Mouse (Mus musculus): ENCODE measurements at regions not wholly inside any gene's neighbourhood (a gene's known extent, or its start where the extent isn't known, plus 50 kb on each side); places are given as distances from the start of the nearest gene placed in this dataset.

GRCm38 (mm10) chr1:7388627-7389026 lies 2580.9 kb downstream of the Gm37988 start:
- Histone ChIP-seq H3K9me3 (ENCODE audit: low read length) (no peaks in the 10 kb centered on the region), H3K4me3 (ENCODE audit: low read length) (no peak overlapping the region), H3K4me2 (ENCODE audit: low read depth, low read length) (no peak overlapping the region), H3K27ac (no peak overlapping the region), H3K4me1 (ENCODE audit: insufficient read depth, low read length) (no peaks in the 10 kb centered on the region), H3K27me3 (ENCODE audit: insufficient read depth, low read length) (no peaks in the 10 kb centered on the region), H3K9ac (replicated peaks; ENCODE audit: low read length) (no peak overlapping the region), H3K36me3 (ENCODE audit: insufficient read depth, low read length) (no peaks in the 10 kb centered on the region)
- DNase-seq (ENCODE audit: low spot score) (no peak), ATAC-seq (no peak)
- WGBS, result 84% methylated on average over 1 of the region's 1 CpGs
- no peak for TF ChIP-seq CTCF (IDR thresholded peaks at IDR 0.05; ENCODE audit: low read depth)

- Histone ChIP-seq H3K27ac (no peak overlapping the region), H3K4me3 (ENCODE audit: low read length) (no peak overlapping the region), H3K4me1 (ENCODE audit: insufficient read depth, low read length) (no peaks in the 10 kb centered on the region), H3K36me3 (ENCODE audit: insufficient read depth, low read length) (no peaks in the 10 kb centered on the region), H3K9ac (replicated peaks; ENCODE audit: low read length) (no peak overlapping the region), H3K4me2 (ENCODE audit: low read depth, low read length) (no peak overlapping the region), H3K9me3 (ENCODE audit: low read length) (no peaks in the 10 kb centered on the region), H3K27me3 (ENCODE audit: insufficient read depth, low read length) (no peaks in the 10 kb centered on the region)
- TF ChIP-seq CTCF (IDR thresholded peaks at IDR 0.05; ENCODE audit: low read depth), result no peak
- no peak for ATAC-seq
- DNase-seq (ENCODE audit: low spot score), result no peak
Measured at GRCm38 (mm10) chr1:7393508-7393907, 2585.8 kb downstream of the Gm37988 start.

- H3K9ac ChIP-seq (replicated peaks; ENCODE audit: low read length), result no peak overlapping the region
Measured at GRCm38 (mm10) chr1:7394161-7394560, 2586.5 kb downstream of the Gm37988 start.

GRCm38 (mm10) chr1:7395527-7395926 lies 2587.8 kb downstream of the Gm37988 start:
- Histone ChIP-seq H3K27me3 (ENCODE audit: insufficient read depth, low read length) (no peaks in the 10 kb centered on the region), H3K4me2 (ENCODE audit: low read depth, low read length) (no peak overlapping the region), H3K9me3 (ENCODE audit: low read length) (no peaks in the 10 kb centered on the region), H3K4me3 (ENCODE audit: low read length) (no peak overlapping the region), H3K27ac (no peak overlapping the region), H3K9ac (replicated peaks; ENCODE audit: low read length) (no peak overlapping the region), H3K36me3 (ENCODE audit: insufficient read depth, low read length) (no peaks in the 10 kb centered on the region), H3K4me1 (ENCODE audit: insufficient read depth, low read length) (no peaks in the 10 kb centered on the region)
- DNase-seq (ENCODE audit: low spot score), result peak; percentile 3
- TF ChIP-seq CTCF (IDR thresholded peaks at IDR 0.05; ENCODE audit: low read depth), result no peak
- WGBS, result 94% methylated on average over 8 of the region's 8 CpGs
- no peak for ATAC-seq

More at GRCm38 (mm10) chr1:7394161-7394560, 2586.5 kb downstream of the Gm37988 start:
- H3K27ac ChIP-seq, result no peak overlapping the region
- over 99% methylated on average over 6 of the region's 6 CpGs for WGBS
- TF ChIP-seq CTCF (IDR thresholded peaks at IDR 0.05; ENCODE audit: low read depth), result no peak
- no peaks in the 10 kb centered on the region for H3K27me3 ChIP-seq (ENCODE audit: insufficient read depth, low read length)
- no peaks in the 10 kb centered on the region for H3K9me3 ChIP-seq (ENCODE audit: low read length)
- no peaks in the 10 kb centered on the region for H3K4me1 ChIP-seq (ENCODE audit: insufficient read depth, low read length)
- H3K4me2 ChIP-seq (ENCODE audit: low read depth, low read length), result no peak overlapping the region
- no peak overlapping the region for H3K4me3 ChIP-seq (ENCODE audit: low read length)
- H3K36me3 ChIP-seq (ENCODE audit: insufficient read depth, low read length), result no peaks in the 10 kb centered on the region
- DNase-seq (ENCODE audit: low spot score), result no peak
- ATAC-seq, result no peak

GRCm38 (mm10) chr1:7396867-7397806 lies 2589.4 kb downstream of the Gm37988 start:
- no peaks in the 10 kb centered on the region for H3K36me3 ChIP-seq (ENCODE audit: insufficient read depth, low read length)
- peak overlapping the region; percentile 79 for H3K4me3 ChIP-seq (ENCODE audit: low read length)
- peak overlapping the region; percentile 89 for H3K27ac ChIP-seq
- no peaks in the 10 kb centered on the region for H3K27me3 ChIP-seq (ENCODE audit: insufficient read depth, low read length)
- DNase-seq (ENCODE audit: low spot score) (peak; percentile 90), ATAC-seq (peak; percentile 89)
- TF ChIP-seq CTCF (IDR thresholded peaks at IDR 0.05; ENCODE audit: low read depth), result peak; percentile 77
- H3K9me3 ChIP-seq (ENCODE audit: low read length), result no peaks in the 10 kb centered on the region
- H3K9ac ChIP-seq (replicated peaks; ENCODE audit: low read length), result peak overlapping the region; percentile 61
- no peaks in the 10 kb centered on the region for H3K4me1 ChIP-seq (ENCODE audit: insufficient read depth, low read length)
- H3K4me2 ChIP-seq (ENCODE audit: low read depth, low read length), result peak overlapping the region; percentile 47
- 13% methylated on average over 26 of the region's 26 CpGs for WGBS

- WGBS, result 0% methylated on average over 42 of the region's 46 CpGs
Measured at GRCm38 (mm10) chr1:7397807-7398446, 2590.2 kb downstream of the Gm37988 start.

More at GRCm38 (mm10) chr1:7397807-7398446, 2590.2 kb downstream of the Gm37988 start:
- Histone ChIP-seq H3K36me3 (ENCODE audit: insufficient read depth, low read length) (no peaks in the 10 kb centered on the region), H3K4me2 (ENCODE audit: low read depth, low read length) (peak overlapping the region; percentile 56), H3K4me3 (ENCODE audit: low read length) (peak overlapping the region; percentile 79), H3K9ac (replicated peaks; ENCODE audit: low read length) (peak overlapping the region; percentile 61), H3K27me3 (ENCODE audit: insufficient read depth, low read length) (no peaks in the 10 kb centered on the region), H3K9me3 (ENCODE audit: low read length) (no peaks in the 10 kb centered on the region), H3K27ac (peak overlapping the region; percentile 89), H3K4me1 (ENCODE audit: insufficient read depth, low read length) (no peaks in the 10 kb centered on the region)
- DNase-seq (ENCODE audit: low spot score) (peak; percentile 99), ATAC-seq (peak; percentile 99)
- peak; percentile 77 for TF ChIP-seq CTCF (IDR thresholded peaks at IDR 0.05; ENCODE audit: low read depth)

Measured in hindbrain, postnatal 0 days (tissue).